In the genomic region with DNA sequence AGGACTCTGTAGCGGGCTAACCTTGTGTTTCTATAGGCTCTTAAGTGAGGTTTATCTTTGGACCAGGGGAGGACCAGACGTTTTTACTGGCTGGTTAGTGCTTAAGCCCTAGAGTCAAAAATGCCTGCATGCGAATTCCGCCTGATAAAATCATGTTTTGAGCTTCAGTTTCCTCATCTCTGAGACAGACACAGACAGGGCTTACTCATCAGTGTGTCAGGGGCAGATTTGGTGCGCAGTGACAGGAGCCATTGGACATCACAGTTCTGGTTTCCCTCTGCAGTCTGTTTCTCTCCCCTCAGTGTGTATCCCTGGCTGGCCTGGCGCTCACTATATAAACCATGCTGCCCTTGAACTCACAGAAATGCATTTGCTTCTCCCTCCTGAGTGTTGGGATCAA, we compare ENCODE assay signal across 30 mouse cellular contexts. TPM values are rescaled to one million over a fixed set of nuclear protein-coding genes. Genes with fewer than 3 reads are reported as not detected.
DNase-seq lines count a peak whose midpoint lies in the region; ATAC-seq and TF ChIP-seq lines count a peak whose summit lies in the region.
"Had no signal": no experiment of that assay in that cellular context is flagged by ENCODE, and none has a peak within 500 bp of the region (broad histone marks: within the 10 kb centered on the region; RNA-seq: fewer than 3 reads in every experiment).

No protein-coding gene starts in this region.

- no peak for TF ChIP-seq POLR2A in bone marrow macrophage, adult 2 months (IDR thresholded peaks at IDR 0.05; ENCODE audit: borderline replicate concordance, low read depth, low read length)

- no peak for TF ChIP-seq CTCF in bone marrow macrophage, adult 2 months (IDR thresholded peaks at IDR 0.05; ENCODE audit: low read depth, low read length)
- no peak for TF ChIP-seq CTCF in stomach, postnatal 0 days (IDR thresholded peaks at IDR 0.05; ENCODE audit: low read depth)

- no peaks in the 10 kb centered on the region for H3K9me3 ChIP-seq in embryonic facial prominence, embryonic 13.5 days
- no peaks in the 10 kb centered on the region for H3K9me3 ChIP-seq in embryonic facial prominence, embryonic 10.5 days
- H3K9me3 ChIP-seq in midbrain, embryonic 11.5 days (ENCODE audit: control insufficient read depth, low read length), result no peaks in the 10 kb centered on the region
- H3K9me3 ChIP-seq in midbrain, embryonic 15.5 days, result no peaks in the 10 kb centered on the region
- no peaks in the 10 kb centered on the region for H3K9me3 ChIP-seq in stomach, postnatal 0 days (ENCODE audit: control insufficient read depth, low read length)
- H3K9me3 ChIP-seq: forebrain, embryonic 13.5 days; kidney, embryonic 15.5 days; limb, embryonic 15.5 days; liver, embryonic 15.5 days; lung, embryonic 15.5 days; neural tube, embryonic 15.5 days had no signal

- H3K4me3 ChIP-seq in embryonic facial prominence, embryonic 13.5 days, result no peak overlapping the region
- no peak overlapping the region for H3K4me3 ChIP-seq in embryonic facial prominence, embryonic 10.5 days
- H3K4me3 ChIP-seq in midbrain, embryonic 11.5 days (ENCODE audit: low read depth, low read length), result no peak overlapping the region
- no peak overlapping the region for H3K4me3 ChIP-seq in midbrain, embryonic 15.5 days
- no peak overlapping the region for H3K4me3 ChIP-seq in bone marrow macrophage, adult 2 months (ENCODE audit: insufficient read depth, low read length)
- H3K4me3 ChIP-seq in stomach, postnatal 0 days (ENCODE audit: low read depth, low read length), result no peak overlapping the region
- H3K4me3 ChIP-seq: forebrain, embryonic 13.5 days; kidney, embryonic 15.5 days; limb, embryonic 15.5 days; liver, embryonic 15.5 days; lung, embryonic 15.5 days; neural tube, embryonic 15.5 days had no signal

- 0 out of 2 replicates have a peak overlapping the region, but pooled peaks have one; percentile 27 for H3K9ac ChIP-seq in embryonic facial prominence, embryonic 13.5 days
- H3K9ac ChIP-seq in midbrain, embryonic 11.5 days (ENCODE audit: low read length), result no peak overlapping the region
- H3K9ac ChIP-seq in midbrain, embryonic 15.5 days, result no peak overlapping the region
- no peak overlapping the region for H3K9ac ChIP-seq in stomach, postnatal 0 days (ENCODE audit: low read length)
- H3K9ac ChIP-seq: kidney, embryonic 15.5 days; limb, embryonic 15.5 days; liver, embryonic 15.5 days; lung, embryonic 15.5 days; neural tube, embryonic 15.5 days had no signal

- no peaks in the 10 kb centered on the region for H3K27me3 ChIP-seq in embryonic facial prominence, embryonic 13.5 days
- no peaks in the 10 kb centered on the region for H3K27me3 ChIP-seq in embryonic facial prominence, embryonic 10.5 days (replicated peaks; ENCODE audit: low read depth, poor library complexity, severe bottlenecking)
- H3K27me3 ChIP-seq in midbrain, embryonic 11.5 days (ENCODE audit: control insufficient read depth, insufficient read depth, low read length), result no peaks in the 10 kb centered on the region
- H3K27me3 ChIP-seq in midbrain, embryonic 15.5 days (replicated peaks), result no peaks in the 10 kb centered on the region
- H3K27me3 ChIP-seq in stomach, postnatal 0 days (ENCODE audit: control insufficient read depth, insufficient read depth, low read length), result no peaks in the 10 kb centered on the region
- H3K27me3 ChIP-seq: forebrain, embryonic 13.5 days; kidney, embryonic 15.5 days; limb, embryonic 15.5 days; liver, embryonic 15.5 days; lung, embryonic 15.5 days; neural tube, embryonic 15.5 days had no signal

- DNase-seq in embryonic facial prominence, embryonic 10.5 days (ENCODE audit: low spot score), result no peak
- DNase-seq in midbrain, embryonic 11.5 days (ENCODE audit: low spot score, missing footprints), result peak; percentile 33
- no peak for DNase-seq in stomach, postnatal 0 days (ENCODE audit: low spot score)
- no peak for DNase-seq in layer of hippocampus, postnatal 25 days (ENCODE audit: extremely low spot score in 1 of 2, low spot score in 1 of 2)
- DNase-seq: cerebellum, postnatal 25 days; kidney, adult 11 months; kidney, postnatal 4 days; midbrain, embryonic 14.5 days; right cerebral cortex, adult 18-20 months; right cerebral cortex, postnatal 4 days had no signal

- H3K36me3 ChIP-seq in embryonic facial prominence, embryonic 13.5 days, result peaks cover 26% of the 10 kb centered on the region
- H3K36me3 ChIP-seq in embryonic facial prominence, embryonic 10.5 days (replicated peaks), result peaks cover 68% of the 10 kb centered on the region
- no peaks in the 10 kb centered on the region for H3K36me3 ChIP-seq in midbrain, embryonic 11.5 days (ENCODE audit: control insufficient read depth, insufficient read depth, low read length)
- no peaks in the 10 kb centered on the region for H3K36me3 ChIP-seq in midbrain, embryonic 15.5 days (replicated peaks)
- no peaks in the 10 kb centered on the region for H3K36me3 ChIP-seq in stomach, postnatal 0 days (ENCODE audit: control insufficient read depth, insufficient read depth, low read length)
- H3K36me3 ChIP-seq: liver, embryonic 15.5 days; neural tube, embryonic 15.5 days had no signal

- ATAC-seq in embryonic facial prominence, embryonic 13.5 days (ENCODE audit: insufficient number of reproducible peaks, insufficient read depth, low FRiP score, low TSS enrichment, low read depth), result no peak
- no peak for ATAC-seq in midbrain, embryonic 11.5 days (ENCODE audit: low FRiP score)
- ATAC-seq in midbrain, embryonic 15.5 days (replicated peaks), result no peak
- ATAC-seq in stomach, postnatal 0 days (ENCODE audit: low FRiP score, low TSS enrichment), result no peak
- ATAC-seq: forebrain, embryonic 13.5 days; hindbrain, postnatal 0 days had no signal

- H3K4me2 ChIP-seq in embryonic facial prominence, embryonic 13.5 days, result no peak overlapping the region
- no peak overlapping the region for H3K4me2 ChIP-seq in midbrain, embryonic 11.5 days
- H3K4me2 ChIP-seq in midbrain, embryonic 15.5 days, result no peak overlapping the region
- H3K4me2 ChIP-seq in stomach, postnatal 0 days (replicated peaks; ENCODE audit: low read depth), result no peak overlapping the region
- H3K4me2 ChIP-seq: forebrain, embryonic 13.5 days; kidney, embryonic 15.5 days; limb, embryonic 15.5 days; liver, embryonic 15.5 days; lung, embryonic 15.5 days; neural tube, embryonic 15.5 days had no signal

- TF ChIP-seq EP300 in stomach, postnatal 0 days (optimal IDR thresholded peaks at IDR 0.05), result no peak

- H3K27ac ChIP-seq in embryonic facial prominence, embryonic 13.5 days, result no peak overlapping the region
- no peak overlapping the region for H3K27ac ChIP-seq in embryonic facial prominence, embryonic 10.5 days (replicated peaks)
- H3K27ac ChIP-seq in midbrain, embryonic 11.5 days (ENCODE audit: low read depth, low read length), result no peak overlapping the region
- no peak overlapping the region for H3K27ac ChIP-seq in midbrain, embryonic 15.5 days
- peak overlapping the region; percentile 22 for H3K27ac ChIP-seq in bone marrow macrophage, adult 2 months (ENCODE audit: insufficient read depth, low read depth, low read length)
- H3K27ac ChIP-seq in stomach, postnatal 0 days (replicated peaks), result 0 out of 2 replicates have a peak overlapping the region, but pooled peaks have one; percentile 45
- H3K27ac ChIP-seq: forebrain, embryonic 13.5 days; hindbrain, postnatal 0 days; kidney, embryonic 15.5 days; liver, embryonic 15.5 days; lung, embryonic 15.5 days; neural tube, embryonic 15.5 days had no signal

- WGBS in embryonic facial prominence, embryonic 13.5 days, result 87% methylated on average over 6 of the region's 6 CpGs
- WGBS in embryonic facial prominence, embryonic 10.5 days, result 89% methylated on average over 6 of the region's 6 CpGs
- WGBS in midbrain, embryonic 11.5 days, result 93% methylated on average over 6 of the region's 6 CpGs
- WGBS in midbrain, embryonic 15.5 days, result 91% methylated on average over 6 of the region's 6 CpGs
- WGBS in stomach, postnatal 0 days, result 69% methylated on average over 6 of the region's 6 CpGs

- peaks cover 26% of the 10 kb centered on the region for H3K4me1 ChIP-seq in embryonic facial prominence, embryonic 13.5 days
- H3K4me1 ChIP-seq in embryonic facial prominence, embryonic 10.5 days, result peaks cover 31% of the 10 kb centered on the region
- H3K4me1 ChIP-seq in midbrain, embryonic 11.5 days (ENCODE audit: control insufficient read depth, insufficient read depth, low read length), result peaks cover 18% of the 10 kb centered on the region
- H3K4me1 ChIP-seq in midbrain, embryonic 15.5 days, result peaks cover 18% of the 10 kb centered on the region
- H3K4me1 ChIP-seq in bone marrow macrophage, adult 2 months (ENCODE audit: control insufficient read depth, insufficient read depth, low read length), result peaks cover 43% of the 10 kb centered on the region
- H3K4me1 ChIP-seq in stomach, postnatal 0 days (replicated peaks; ENCODE audit: control insufficient read depth, insufficient read depth), result peaks cover 4% of the 10 kb centered on the region; the same call in 1 of the 2 replicates

RNA-seq across cellular contexts. Expression of a gene that starts 5.7 kb away (rescaled TPM):
- 0.45 and 0.70 TPM in 2 replicates for polyA plus RNA-seq in embryonic facial prominence, embryonic 13.5 days (2015; fragmentation: Nextera tagmentation; extraction: Ambion mirVana)
- polyA plus RNA-seq in embryonic facial prominence, embryonic 10.5 days (2016; fragmentation: Nextera tagmentation; extraction: Ambion mirVana), result 0.80 and 1.2 TPM in 2 replicates
- polyA plus RNA-seq in midbrain, embryonic 11.5 days (2014; fragmentation: Nextera tagmentation; extraction: Ambion mirVana), result 10.5 and 11.1 TPM in 2 replicates
- 60.4 and 65.4 TPM in 2 replicates for polyA plus RNA-seq in midbrain, embryonic 15.5 days (2015; fragmentation: Nextera tagmentation; extraction: Ambion mirVana)
- polyA plus RNA-seq in bone marrow macrophage, adult 2 months (2012; ENCODE audit: insufficient read depth, insufficient read length, missing spikeins), result 0.74 and 0.85 TPM in 2 replicates
- polyA plus RNA-seq in stomach, postnatal 0 days (2015; fragmentation: Nextera tagmentation; extraction: Ambion mirVana), result 0.57 and 0.59 TPM in 2 replicates
- 10 to 100 TPM; 80.3 to 95.6 TPM for total RNA-seq in layer of hippocampus, postnatal 25 days (2021)
- polyA plus RNA-seq: liver, embryonic 15.5 days had no signal

RNA-seq across cellular contexts. Expression of a gene that starts 10.9 kb away (rescaled TPM):
- 300 and 311 TPM in 2 replicates for polyA plus RNA-seq in embryonic facial prominence, embryonic 13.5 days (2015; fragmentation: Nextera tagmentation; extraction: Ambion mirVana)
- polyA plus RNA-seq in embryonic facial prominence, embryonic 10.5 days (2016; fragmentation: Nextera tagmentation; extraction: Ambion mirVana), result 390 and 408 TPM in 2 replicates
- 335 and 336 TPM in 2 replicates for polyA plus RNA-seq in midbrain, embryonic 11.5 days (2014; fragmentation: Nextera tagmentation; extraction: Ambion mirVana)
- 191 and 192 TPM in 2 replicates for polyA plus RNA-seq in midbrain, embryonic 15.5 days (2015; fragmentation: Nextera tagmentation; extraction: Ambion mirVana)
- polyA plus RNA-seq in bone marrow macrophage, adult 2 months (2012; ENCODE audit: insufficient read depth, insufficient read length, missing spikeins), result 153 and 164 TPM in 2 replicates
- 118 and 122 TPM in 2 replicates for polyA plus RNA-seq in stomach, postnatal 0 days (2015; fragmentation: Nextera tagmentation; extraction: Ambion mirVana)
- total RNA-seq in layer of hippocampus, postnatal 25 days (2021), result 10 to 100 TPM; 53.3 to 55.0 TPM

RNA-seq across cellular contexts. Expression of a gene that starts 21.9 kb away (rescaled TPM):
- 0.27 and 0.59 TPM in 2 replicates for polyA plus RNA-seq in embryonic facial prominence, embryonic 13.5 days (2015; fragmentation: Nextera tagmentation; extraction: Ambion mirVana)
- polyA plus RNA-seq in embryonic facial prominence, embryonic 10.5 days (2016; fragmentation: Nextera tagmentation; extraction: Ambion mirVana), result 0.36 and 0.60 TPM in 2 replicates
- 0.20 and 0.43 TPM in 2 replicates for polyA plus RNA-seq in midbrain, embryonic 11.5 days (2014; fragmentation: Nextera tagmentation; extraction: Ambion mirVana)
- polyA plus RNA-seq in midbrain, embryonic 15.5 days (2015; fragmentation: Nextera tagmentation; extraction: Ambion mirVana), result 0.37 and 0.57 TPM in 2 replicates
- 1.9 and 2.8 TPM in 2 replicates for polyA plus RNA-seq in bone marrow macrophage, adult 2 months (2012; ENCODE audit: insufficient read depth, insufficient read length, missing spikeins)
- 0.08 and 0.18 TPM in 2 replicates for polyA plus RNA-seq in stomach, postnatal 0 days (2015; fragmentation: Nextera tagmentation; extraction: Ambion mirVana)
- under 1 TPM; 0.39 to 0.82 TPM for total RNA-seq in layer of hippocampus, postnatal 25 days (2021)

RNA-seq across cellular contexts. Expression of a gene that starts 26.4 kb away (rescaled TPM):
- 104 and 112 TPM in 2 replicates for polyA plus RNA-seq in embryonic facial prominence, embryonic 13.5 days (2015; fragmentation: Nextera tagmentation; extraction: Ambion mirVana)
- 51.1 and 64.4 TPM in 2 replicates for polyA plus RNA-seq in embryonic facial prominence, embryonic 10.5 days (2016; fragmentation: Nextera tagmentation; extraction: Ambion mirVana)
- polyA plus RNA-seq in midbrain, embryonic 11.5 days (2014; fragmentation: Nextera tagmentation; extraction: Ambion mirVana), result 87.8 and 91.5 TPM in 2 replicates
- 201 and 224 TPM in 2 replicates for polyA plus RNA-seq in midbrain, embryonic 15.5 days (2015; fragmentation: Nextera tagmentation; extraction: Ambion mirVana)
- 392 and 412 TPM in 2 replicates for polyA plus RNA-seq in bone marrow macrophage, adult 2 months (2012; ENCODE audit: insufficient read depth, insufficient read length, missing spikeins)
- polyA plus RNA-seq in stomach, postnatal 0 days (2015; fragmentation: Nextera tagmentation; extraction: Ambion mirVana), result 86.0 and 102 TPM in 2 replicates
- 100 to 1,000 TPM; 268 to 293 TPM for total RNA-seq in layer of hippocampus, postnatal 25 days (2021)

RNA-seq across cellular contexts. Expression of a gene that starts 28.3 kb away (rescaled TPM):
- not detected in 2 replicates for polyA plus RNA-seq in embryonic facial prominence, embryonic 13.5 days (2015; fragmentation: Nextera tagmentation; extraction: Ambion mirVana)
- polyA plus RNA-seq in embryonic facial prominence, embryonic 10.5 days (2016; fragmentation: Nextera tagmentation; extraction: Ambion mirVana), result not detected in 2 replicates
- not detected in 2 replicates for polyA plus RNA-seq in midbrain, embryonic 11.5 days (2014; fragmentation: Nextera tagmentation; extraction: Ambion mirVana)
- polyA plus RNA-seq in midbrain, embryonic 15.5 days (2015; fragmentation: Nextera tagmentation; extraction: Ambion mirVana), result not detected in 2 replicates
- not detected in 2 replicates for polyA plus RNA-seq in bone marrow macrophage, adult 2 months (2012; ENCODE audit: insufficient read depth, insufficient read length, missing spikeins)
- not detected in 2 replicates for polyA plus RNA-seq in stomach, postnatal 0 days (2015; fragmentation: Nextera tagmentation; extraction: Ambion mirVana)
- not detected for total RNA-seq in layer of hippocampus, postnatal 25 days (2021)
- total RNA-seq: gastrocnemius, adult 18-20 months; hindbrain, postnatal 0 days; left cerebral cortex, adult 18-20 months; left cerebral cortex, postnatal 25 days had no signal
- polyA plus RNA-seq: C2C12; cerebellum, adult 2 months; embryonic facial prominence, embryonic 14.5 days; forebrain, embryonic 13.5 days; gonadal fat pad, adult 2 months; heart, embryonic 16.5 days; hindbrain, embryonic 11.5 days; kidney, embryonic 15.5 days; limb, embryonic 15.5 days; liver, embryonic 15.5 days; lung, embryonic 15.5 days; midbrain, embryonic 14.5 days; neural tube, embryonic 15.5 days; thymus, postnatal 0 days had no signal

Comparison
In these comparisons a context has a peak if more than half of its experiments do, and no peak if none do; other contexts are left out.
1. H3K27ac ChIP-seq: peak in bone marrow macrophage, adult 2 months (single experiment) and stomach, postnatal 0 days (single experiment); none in embryonic facial prominence, embryonic 13.5 days (single experiment), embryonic facial prominence, embryonic 10.5 days (single experiment), midbrain, embryonic 11.5 days (single experiment) and midbrain, embryonic 15.5 days (single experiment).